Mouse (Mus musculus) mesoderm, embryonic 11.5 days (tissue): Measurements from ENCODE around the gene Nlgn1.

Experiments used
- DNase-seq: peaks from one replicate; pipeline ENCODE4 v3.0.0-alpha.2; 2012; ENCODE audit warnings: low read depth, low spot score

Gene Nlgn1

DNA sequence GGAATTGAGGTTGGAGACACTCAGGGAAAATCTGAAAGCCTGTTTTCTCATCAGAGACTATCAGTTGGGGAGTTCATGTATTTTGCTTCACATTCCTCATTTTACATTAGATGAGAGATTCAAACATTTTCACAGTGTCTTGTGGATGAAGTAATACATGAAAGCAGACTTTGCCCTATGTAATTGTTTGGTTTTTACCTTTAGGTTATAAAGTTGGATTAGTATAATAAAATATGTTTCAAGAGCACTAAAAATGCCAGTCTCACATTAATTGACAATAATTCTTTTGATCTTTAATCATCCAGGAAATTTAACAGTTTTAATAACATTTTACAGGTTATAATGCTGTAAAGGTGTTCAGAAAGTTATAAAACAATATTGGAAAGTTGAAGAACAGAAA, 262.9 kb downstream of the Nlgn1 start:
- no peak for DNase-seq

DNA sequence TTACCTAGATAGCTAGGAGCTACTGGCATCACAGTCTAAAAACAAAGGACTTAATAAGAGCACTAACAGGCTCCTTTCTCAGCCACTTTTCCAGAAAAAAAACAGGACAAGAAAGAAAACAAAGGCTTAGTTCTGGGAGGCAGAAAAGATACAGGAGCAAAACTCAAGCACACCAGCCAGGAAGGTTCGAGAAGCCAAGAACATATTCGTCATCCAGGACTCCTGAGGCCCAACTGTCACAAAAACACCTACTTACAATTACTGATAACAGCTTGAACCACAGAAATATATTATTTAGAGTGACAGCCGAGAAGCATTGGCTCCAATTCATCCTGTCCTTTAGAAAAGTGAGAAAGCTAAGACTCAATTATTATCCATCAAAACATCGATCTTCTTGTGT, 281.5 kb downstream of the Nlgn1 start:
- DNase-seq, result no peak

DNA sequence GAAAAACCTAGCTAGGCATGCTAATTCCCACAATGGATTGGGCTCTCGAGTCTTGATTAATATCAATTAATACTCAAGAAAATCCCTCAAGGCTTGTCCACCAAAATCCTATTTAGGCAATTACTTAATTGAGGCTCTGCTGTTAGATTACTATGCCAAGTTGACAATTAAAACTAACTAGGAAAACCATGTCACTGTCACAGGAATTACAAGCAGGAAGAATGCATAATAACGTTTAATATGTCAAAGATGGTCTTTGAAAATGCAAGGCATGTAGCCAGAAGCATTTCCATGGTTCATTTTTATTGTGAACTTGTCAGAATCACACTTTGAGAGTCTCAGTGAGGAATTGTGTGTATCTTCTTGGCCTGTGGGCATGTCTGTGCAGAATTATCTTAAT, 289.3 kb downstream of the Nlgn1 start:
- DNase-seq, result no peak

DNA sequence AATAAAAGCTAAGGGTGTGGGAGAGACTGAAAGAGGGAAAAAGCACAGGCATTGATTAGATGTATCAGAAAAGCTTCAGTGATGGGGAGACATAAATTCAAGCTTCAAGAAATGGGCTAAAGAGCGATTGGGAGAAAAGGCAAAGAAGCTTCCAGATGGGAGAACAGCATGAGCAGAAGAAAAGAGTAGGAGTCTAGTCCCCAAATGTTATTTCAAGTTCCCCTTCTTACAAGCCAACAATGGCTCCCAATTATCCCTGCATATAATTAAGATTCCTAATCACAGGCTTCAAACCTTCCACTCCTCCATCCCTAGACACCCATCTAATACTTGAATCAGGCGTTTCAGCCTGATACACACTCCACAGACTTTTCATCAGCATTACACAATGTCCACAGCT, 292.6 kb downstream of the Nlgn1 start:
- no peak for DNase-seq

DNA sequence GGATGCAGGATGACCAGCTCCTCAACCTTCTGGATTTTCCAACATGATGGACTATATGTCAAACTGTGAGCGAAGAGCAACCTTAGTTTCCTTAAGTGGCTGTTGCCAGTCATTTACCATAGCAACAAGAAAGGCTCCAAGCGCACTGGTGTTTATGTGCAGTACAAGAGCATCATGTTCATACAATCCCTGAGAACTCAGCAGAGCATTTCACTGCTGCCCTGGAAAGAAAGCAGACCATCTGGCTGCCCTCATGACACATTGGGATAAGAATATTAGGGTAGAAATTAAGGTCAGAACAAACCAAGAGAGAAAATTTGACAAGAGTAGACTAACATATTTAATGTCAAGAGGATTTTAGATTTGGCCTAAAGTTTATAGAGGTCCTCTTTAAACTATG, 306.2 kb downstream of the Nlgn1 start:
- DNase-seq, result no peak

DNA sequence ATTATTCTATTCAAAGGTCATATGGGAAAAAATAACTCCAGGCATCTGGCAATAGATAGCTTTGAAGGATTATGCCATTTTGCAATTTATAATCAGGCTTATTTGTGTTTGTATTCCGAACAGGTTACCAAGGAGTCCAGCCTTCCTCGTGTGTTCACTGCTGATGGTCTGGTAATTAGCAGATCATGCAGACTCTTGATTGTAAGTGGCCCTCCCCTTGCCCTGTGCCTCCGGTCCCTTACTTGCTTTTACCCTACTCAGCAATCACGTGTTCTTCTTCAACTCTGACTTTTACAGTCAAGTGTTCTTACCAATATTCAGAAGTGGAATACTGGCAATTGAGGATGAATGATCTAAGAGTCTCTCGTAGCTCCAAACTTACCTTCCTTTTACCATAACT, 309.0 kb downstream of the Nlgn1 start:
- DNase-seq, result no peak

DNA sequence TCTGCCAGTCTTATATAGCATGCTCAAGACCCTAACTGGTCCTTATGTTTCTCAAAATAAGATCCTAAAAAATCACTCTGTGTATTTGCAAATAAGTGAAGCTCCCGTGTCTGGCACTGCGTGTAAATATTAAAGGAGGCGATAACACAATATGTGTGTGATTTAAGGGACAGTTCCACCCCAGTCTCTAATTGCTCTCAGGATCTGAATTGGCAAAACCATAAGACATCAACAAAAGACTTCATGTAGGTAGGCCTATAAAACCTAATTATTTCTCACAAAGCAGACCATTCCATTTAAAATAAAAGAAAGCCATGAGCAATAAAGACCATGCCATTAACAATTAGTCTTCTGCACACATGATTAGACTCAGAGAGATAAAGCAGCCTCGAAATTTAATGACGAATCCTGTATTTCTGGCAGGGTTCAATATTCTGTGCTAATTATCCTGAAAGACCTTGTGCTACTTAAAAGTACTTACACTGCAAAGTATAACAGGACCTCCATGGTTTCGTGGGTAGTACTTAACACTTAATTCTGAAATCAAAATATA, 310.6 kb downstream of the Nlgn1 start:
- DNase-seq, result no peak

DNA sequence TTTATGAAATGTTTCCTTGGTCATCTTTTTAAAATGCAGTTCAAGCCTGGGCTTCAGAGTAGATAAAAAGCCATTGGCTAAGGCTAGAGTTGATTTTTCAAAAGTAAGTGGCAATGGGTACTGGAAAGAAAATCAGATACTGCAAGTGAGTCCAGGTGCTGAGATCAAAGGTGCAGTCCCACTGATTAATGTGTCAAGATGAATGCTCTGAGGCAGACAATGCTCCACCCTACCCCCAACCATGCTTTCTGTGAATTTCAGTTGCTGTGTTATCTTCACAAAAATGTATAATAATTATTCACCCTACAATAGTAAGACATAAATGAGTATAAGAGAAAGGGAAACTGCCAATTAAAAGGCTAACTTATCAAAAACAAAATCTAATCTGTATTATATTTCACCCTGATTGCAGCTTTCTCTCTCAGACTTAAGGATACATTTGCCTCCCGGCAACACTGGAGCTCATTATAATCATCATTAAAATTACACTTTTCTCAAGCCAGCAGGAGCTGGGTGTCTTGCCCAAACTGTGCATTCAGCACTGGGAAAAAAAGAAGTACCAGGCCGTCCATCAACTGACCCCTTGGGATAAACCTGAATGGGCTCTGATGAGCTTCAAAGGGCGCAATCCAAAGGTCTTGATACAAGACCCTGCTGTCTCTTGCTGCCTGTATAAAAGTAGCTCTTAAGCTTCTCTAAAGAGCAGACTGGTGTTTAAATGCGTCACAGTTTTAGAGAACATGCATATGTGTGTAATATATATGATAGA, 320.8 kb downstream of the Nlgn1 start:
- no peak for DNase-seq

DNA sequence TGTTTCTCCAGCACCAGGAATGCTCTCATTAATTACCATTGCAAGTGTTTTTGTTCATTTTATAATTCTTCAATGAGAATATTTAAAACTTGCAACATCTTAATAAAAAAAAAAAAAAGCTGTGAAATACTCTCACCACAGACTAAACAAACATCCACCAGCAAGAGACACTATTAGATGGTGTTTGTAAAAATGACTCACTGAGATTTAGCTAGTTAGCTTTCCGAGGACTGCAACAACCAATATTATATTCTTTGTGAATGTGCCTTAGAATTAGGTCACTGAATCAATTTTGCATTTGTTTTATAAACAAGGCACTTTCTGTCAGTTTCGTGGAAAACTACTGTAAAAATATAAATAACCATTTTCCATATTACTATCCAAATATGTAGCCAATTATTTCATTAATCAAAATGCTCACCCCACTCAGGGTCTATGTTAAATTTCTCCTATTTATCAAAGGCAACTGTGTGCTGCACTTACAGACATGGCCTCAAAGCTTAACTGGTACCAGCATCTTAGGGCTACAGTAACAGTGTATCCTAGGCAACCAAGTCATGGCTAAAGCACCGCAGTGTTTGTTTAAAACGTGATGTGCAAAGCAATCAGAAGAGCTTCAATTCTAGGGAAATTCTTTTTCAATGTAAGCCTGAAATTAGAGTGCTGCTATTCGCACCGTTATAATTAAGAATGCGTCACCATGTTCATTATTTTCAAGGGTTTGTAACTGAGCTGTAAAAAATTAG, 329.2 kb downstream of the Nlgn1 start:
- no peak for DNase-seq

DNA sequence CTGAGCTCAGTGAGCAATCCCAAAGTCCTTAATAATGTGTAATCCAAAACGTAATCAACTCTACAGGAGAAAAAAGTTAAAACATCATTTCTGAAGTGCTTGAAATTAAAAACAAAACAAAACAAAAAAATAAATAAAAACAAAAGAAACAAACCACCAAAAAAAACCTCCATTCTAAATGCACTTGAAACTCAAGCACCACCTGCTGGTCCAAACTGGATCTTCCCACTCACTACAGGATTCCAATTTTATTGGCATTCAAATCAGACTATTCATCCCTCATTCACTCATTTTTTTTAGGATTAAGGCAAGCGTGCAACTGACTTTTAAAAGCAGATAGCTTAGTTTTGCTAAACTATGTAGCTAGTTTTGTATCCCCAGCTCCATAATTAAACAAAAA, 329.9 kb downstream of the Nlgn1 start:
- DNase-seq, result no peak

DNA sequence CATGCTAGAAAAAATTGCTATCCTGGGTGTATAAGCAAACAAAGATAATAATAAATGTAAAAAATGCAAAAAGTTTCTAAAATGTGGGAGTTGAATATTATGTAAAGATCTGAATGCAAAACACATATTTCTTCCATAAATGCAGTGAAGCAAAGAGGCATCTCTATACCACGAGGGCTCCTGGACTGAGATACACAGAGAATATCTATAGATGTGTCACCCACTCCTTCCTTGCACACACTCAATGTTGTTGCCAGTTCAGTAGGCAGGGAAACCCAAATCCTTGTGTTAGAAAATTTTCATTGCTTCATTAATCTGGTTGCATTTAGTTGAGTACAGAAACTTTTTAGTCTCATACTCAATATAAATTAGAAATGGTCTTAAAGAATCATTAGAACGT, 364.7 kb downstream of the Nlgn1 start:
- no peak for DNase-seq

DNA sequence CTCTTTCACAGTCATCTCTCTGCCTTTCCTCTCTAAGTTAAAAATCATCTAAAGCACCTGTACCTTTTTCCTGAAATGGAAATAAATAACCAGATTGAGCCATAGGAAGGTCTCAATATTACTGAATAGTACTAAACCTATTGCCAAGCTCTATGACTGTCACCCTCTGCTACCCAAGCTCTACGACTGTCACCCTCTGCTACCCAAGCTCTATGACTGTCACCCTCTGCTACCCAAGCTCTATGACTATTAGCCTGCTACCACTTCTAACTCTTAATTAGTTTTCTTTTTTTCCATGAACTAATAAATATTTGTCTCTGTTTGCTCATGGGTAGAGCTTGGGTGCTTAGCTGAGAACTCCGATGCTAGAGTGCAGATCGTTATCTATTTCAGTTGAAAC, 368.0 kb downstream of the Nlgn1 start:
- DNase-seq, result no peak

DNA sequence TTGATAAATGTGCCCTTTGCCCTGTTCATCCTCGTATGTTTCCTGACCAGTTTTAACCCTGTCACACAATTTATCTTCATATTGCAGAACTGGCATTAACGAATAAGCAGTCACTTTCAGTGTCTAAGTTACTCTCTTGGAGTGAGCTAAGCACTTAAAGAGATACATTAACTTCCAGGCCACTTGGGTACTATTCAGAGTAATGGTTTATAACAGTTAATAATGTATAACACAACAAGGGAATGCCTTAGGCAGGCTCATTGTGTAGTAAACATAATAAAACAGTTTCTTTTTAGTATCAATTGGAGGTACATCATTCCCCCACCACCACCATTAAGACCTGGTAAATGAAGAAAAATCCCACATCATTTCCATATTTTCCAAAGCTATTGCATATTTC, 368.7 kb downstream of the Nlgn1 start:
- no peak for DNase-seq

DNA sequence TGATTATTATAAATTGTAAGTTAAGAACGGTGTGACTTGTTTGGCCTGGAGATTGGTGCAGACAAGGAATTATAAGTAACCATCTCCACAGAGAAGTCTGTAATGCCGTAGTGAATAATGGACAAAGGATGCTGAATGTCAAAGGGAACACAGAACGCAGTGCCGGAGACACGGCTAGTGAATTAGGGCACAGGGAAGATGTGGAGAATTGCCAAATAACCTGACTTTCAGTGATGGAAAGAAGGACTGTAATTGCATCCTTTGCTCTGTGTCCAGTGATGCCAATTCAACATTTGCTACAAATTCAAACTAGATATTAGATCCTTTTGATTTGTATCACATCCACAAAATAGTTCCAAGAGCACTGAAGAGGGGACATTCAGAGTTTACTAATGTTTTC, 415.7 kb downstream of the Nlgn1 start:
- DNase-seq, result no peak

DNA sequence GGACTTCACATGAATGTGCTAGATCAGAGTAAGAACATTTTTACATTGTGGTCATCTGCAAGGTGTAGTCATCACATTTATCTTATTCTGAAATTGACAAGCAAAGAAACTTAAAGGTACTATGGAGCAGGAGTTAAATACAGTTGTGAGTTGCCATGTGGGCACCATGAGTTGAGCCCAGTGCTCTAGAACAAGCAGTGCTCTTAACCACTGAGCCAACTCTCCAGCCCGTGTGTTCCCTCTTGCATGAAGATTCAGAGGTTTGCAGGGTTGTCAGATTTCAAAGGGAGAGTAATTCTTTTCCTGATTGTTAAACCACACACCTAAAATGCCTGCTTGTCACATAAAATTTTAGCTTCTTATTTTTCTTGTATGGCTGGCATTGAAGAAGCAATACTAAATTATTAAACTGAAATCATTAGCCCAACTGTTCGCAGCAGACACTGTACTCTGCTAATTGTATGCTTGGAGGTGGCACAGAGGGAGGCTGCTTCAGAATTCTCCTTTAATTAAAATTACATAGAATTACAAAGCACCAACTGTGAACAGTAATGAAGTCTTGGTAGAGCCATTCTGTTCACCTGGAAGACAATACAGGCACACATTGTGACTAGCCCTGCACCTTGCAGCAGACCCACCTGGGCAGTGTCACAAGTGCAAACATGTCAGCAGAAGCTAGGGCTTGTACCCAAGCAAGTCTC, 417.7 kb downstream of the Nlgn1 start:
- no peak for DNase-seq

DNA sequence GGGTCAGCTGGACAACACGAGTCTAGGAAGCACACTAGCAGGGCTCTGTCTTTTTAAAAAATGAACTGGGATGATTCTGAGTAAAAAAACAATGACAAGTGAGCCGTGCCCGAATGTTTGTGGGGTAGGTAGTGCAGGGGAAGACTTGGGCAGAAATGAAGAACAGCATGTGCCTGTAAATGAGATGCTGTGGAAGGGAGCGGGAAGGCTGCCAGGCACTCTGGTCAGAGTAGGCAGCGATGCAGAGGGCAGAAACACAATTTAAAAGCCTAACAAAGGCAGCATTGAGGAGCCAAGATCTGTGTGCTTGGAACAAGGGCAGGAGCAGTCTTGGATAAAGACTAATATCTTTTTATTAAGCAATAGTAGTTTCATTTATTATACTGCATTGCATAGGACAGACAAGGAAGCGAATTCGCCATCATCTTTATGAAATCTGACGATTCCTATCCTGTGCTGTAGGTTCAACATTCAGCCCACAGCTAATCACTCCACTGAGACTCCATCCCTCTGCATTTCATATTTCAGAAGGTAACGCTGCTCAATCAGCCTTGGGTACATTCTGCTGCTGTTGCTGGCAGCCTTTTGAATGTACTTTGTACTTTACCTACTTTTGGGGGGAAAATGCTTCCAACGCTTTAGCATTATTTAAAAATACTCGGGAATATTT, 429.0 kb downstream of the Nlgn1 start:
- no peak for DNase-seq

DNA sequence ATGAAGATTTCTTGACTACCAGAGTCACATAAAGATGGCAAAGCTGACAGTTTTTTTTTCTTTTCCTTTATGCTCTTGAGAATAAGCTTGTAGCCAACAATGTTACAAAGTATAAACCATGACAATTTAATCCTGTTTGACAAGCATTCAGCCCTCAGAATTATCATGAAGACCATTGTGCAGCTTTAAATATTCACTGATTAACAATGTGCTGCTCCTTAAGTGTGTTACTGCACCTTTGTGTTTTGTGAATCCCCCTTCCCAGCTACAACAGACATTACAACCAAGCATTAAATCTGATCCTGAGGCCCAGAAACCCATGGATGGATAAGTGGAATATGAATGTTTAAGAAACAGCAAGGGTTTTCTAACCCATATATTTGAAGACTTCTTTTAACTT, 434.8 kb downstream of the Nlgn1 start:
- no peak for DNase-seq

DNA sequence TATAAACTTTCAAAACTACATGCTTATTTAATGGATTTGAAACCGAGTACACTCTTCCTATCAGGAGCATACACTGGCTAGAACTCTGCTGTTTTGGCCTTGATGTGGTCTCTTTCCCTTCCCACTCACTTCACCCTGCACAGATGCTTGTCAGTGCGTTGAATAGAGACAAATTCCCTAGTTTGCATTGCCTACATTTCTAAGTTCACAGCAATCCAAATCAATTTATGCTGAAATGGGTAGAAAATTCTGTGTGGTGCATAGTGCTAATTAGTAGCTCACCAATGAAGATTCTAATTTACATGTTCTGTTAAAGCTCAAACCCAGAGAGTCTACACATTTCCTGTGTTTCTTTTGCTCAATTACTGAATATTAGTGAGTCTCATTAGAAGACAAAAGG, 447.5 kb downstream of the Nlgn1 start:
- DNase-seq, result no peak

DNA sequence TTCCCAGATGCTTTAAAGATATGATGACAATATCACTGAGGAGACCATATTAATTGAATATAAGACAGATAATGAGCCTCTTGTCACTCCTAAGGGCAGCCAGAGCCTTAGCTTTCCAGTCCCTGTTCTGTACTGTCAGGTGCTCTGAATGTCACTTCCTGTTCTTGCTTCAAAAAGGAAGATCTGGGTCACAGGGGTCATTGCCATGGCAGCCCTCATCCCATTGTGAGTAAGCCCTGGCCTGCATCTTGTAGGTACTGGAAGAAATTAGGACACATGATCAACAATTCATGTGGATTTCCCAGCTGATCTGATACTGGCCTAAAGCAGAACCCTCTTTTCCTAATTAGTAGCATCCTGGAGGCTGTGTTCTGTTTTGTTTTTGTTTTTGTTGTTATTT, 463.1 kb downstream of the Nlgn1 start:
- peak; percentile 5 for DNase-seq

DNA sequence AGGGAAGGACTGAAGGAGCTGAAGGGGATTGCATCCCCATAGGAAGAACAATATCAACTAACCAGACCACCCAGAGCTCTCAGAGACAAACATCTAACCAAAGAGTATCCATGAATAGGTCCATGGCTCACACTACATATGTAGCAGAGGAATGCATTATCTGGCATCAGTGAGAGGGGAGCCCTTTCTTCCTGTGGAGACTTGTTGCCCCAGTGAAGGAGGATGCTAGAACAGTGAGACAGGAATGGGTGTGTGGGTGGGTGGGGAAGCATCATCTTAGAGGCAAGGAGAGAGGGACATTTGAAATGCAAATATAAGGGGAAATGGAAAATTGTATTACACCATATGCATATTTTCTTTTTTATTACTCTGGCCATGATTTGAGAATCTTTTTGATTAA, 473.9 kb downstream of the Nlgn1 start:
- DNase-seq, result no peak

DNA sequence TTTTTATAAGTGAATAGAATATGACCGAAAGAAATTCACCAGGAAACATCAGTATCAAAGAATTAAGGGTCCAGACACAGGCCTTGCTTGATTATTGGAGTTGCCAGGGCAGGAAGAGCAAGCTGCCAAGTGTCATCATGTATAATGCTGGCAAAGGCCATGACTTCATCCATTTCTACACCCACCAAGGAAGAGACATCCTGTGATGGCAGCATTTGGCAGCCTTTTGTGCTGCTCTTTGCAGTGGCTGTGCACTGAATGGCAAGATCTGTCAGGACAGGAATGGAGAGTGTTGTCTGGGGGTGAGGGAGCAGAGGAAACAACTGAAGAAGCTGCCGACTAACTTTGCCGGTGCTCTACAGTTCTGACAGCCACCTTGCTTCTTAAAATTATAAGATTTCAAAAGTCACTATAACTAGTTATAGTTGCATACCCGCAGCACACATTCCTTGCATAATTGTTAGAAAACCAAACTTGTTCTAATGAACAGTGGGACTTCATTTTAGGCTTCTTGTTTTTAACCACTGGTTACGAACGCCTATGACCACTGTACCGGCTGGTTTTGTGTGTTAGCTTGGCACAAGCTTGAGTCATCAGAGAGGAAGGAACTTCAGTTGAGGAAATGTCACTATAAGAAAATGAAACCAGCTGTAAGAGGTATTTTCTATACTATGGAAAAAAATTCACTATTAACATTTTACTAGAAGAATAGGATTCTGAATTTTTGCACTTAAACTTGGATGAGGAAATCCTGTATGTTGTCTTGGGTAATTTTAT, 487.4 kb downstream of the Nlgn1 start:
- no peak for DNase-seq
